Mouse (Mus musculus) cerebellum, postnatal 25 days (tissue): ENCODE measurements at regions not wholly inside any gene's neighbourhood (a gene's known extent, or its start where the extent isn't known, plus 50 kb on each side); places are given as distances from the start of the nearest gene placed in this dataset.

Experiments
- DNase-seq, 2 experiments: peaks; one replicate each; pipeline ENCODE4 v3.0.0; 2021; ENCODE audit warnings: mixed read lengths in 2 of 2

DNA sequence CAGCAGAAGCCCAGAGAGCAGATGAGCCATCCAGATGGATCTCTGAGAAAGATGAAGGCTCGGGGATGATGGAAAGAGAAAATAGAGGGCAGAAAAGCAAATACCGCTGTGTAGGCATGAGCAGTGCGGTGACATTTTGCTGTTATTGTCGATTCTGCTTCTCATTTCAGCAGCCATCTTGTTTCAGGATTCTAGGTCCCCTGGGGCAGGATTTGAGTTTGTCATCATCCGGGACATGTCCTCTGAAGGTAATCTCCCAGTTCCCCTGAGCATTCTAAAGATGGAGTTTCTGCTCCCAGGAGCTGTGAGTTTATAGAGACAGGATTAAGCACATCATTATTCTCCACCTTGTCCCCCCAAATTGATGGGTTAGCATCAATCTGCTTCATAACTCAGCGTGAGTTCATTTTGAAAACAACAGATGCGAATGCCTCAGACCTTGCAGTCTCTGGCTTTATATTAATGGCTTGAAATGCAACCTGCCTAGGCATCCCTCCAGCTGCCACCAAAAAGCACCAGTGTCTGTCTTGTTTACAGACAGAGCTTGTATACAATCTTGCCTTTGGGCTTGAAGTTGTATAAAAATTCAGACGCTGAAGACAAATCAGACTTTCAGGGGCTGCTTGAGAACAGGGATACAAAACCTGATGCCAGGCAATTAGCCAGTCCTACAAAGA, 128.6 kb upstream of the Foxa2 start:
- DNase-seq: no peak

DNA sequence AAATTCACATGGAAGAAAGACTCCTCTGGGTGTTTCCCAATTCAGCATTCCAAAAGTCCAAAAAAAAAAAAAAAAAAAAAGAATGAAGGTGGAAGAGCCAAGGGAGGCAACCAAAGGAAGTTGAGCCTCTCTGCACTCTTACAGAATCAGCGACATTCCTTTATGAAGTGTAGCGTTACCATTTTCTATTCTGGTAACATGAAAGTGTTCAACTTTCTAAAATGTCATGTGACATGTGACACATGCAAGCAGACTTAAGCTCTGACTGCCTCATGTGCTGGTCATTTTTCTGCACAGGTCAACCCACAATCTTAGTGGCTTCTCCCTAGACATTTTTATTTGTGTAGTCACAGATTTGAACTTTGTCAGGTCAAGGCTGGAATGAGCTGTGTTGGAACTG, 133.5 kb upstream of the Foxa2 start:
- no peak for DNase-seq

GRCm38 (mm10) chr2:148181518-148181917, 134.7 kb upstream of the Foxa2 start:
- DNase-seq: no peak

DNA sequence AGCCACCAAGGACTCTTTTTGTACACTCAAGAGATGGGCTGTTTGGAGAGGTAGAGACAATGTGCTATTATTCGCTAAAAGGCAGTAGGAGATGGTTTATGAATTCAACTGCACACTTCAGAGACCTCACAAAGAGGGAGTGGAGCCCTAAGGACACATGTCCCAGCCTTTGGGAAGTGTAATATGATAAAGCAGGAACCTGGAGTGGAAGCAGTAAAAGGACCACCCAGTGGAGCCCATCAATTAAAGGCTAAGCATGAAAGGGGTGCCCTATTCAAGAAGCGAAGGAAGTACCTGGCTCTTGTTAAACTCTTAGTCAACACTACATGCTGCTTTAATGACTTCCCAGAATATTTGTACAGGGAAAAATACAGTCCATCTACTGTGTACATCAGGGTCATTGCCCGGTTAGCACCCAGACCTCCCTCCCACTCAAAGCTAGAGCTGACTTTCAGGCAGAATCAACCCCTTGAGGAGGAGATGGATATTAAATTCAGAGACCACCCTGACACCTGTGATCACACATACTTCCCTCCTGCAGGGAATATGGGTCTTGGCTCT, 135.8 kb upstream of the Foxa2 start:
- DNase-seq: no peak

DNA sequence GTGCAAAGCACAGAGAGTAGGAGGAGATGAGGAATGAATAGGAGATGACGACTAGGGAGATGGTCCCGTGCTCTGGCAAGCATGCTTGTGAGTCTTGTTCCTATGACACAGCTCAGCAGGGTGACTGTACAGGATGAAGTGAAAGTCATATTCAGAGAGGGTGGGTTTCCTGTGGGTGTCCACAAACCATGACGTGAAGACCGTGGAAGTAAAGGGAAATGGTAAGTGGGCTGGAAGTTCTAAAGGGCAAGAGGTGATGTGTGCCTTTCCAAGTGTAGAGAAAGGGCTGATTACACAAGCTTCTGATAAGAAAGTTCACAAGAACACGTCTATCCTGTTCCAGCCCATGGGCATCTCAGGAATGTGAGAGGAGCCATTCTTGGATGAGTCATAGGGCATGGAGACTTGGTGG, 138.0 kb upstream of the Foxa2 start:
- DNase-seq: no peak

- no peak for DNase-seq
These were observed 139.7 kb upstream of the Foxa2 start for GRCm38 (mm10) chr2:148186363-148186991.

DNA sequence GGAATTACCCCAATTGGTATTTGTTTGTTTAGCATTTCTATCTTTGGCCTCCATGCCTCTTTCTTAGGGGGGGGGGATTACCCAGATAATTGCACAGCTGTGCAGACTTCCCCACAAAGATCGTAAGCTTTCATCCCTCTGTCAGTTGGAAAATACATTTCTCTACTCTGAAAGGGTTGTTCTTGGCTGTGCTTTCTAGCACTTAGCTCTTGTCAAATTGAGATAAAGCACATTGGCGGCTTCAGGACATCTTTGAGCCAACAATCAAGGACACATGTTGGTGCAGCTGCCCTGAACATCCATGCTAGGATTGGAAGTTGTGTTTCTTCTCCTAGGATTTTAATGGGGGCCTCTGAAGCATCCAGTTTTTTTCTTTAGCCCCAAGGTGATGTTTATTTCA, 142.1 kb upstream of the Foxa2 start:
- DNase-seq: no peak

- DNase-seq: no peak
These were observed 142.5 kb upstream of the Foxa2 start for GRCm38 (mm10) chr2:148189287-148189686.

GRCm38 (mm10) chr2:148192946-148193345, 146.2 kb upstream of the Foxa2 start:
- DNase-seq: no peak

- no peak for DNase-seq
These were observed 150.7 kb upstream of the Foxa2 start for GRCm38 (mm10) chr2:148197375-148198015.

GRCm38 (mm10) chr2:148206633-148207032, 159.9 kb upstream of the Foxa2 start:
- DNase-seq: no peak

GRCm38 (mm10) chr2:148210813-148211212, 164.0 kb upstream of the Foxa2 start:
- DNase-seq: no peak

DNA sequence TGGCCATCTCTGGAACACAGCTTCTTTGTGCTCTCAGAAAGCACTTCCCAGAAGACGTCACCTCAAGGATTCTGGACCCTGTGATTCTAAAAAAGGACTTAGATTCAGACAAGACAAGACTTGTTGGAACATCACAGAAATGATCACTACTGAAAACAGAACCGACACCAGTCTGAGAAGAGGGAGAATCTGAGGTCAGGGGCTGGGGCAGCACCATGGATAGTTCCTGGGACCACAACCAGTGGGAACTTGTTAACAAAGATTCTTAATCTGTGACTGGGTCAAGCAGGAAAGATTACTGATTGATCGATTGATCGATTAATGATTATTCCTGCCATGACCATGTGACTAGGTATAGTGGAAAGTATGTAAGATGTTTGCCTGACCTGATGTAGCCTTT, 170.4 kb upstream of the Foxa2 start:
- DNase-seq: no peak

- DNase-seq: no peak
These were observed 161.3 kb upstream of the Sstr4 start for GRCm38 (mm10) chr2:148233691-148234300.

GRCm38 (mm10) chr2:148237121-148237520, 158.0 kb upstream of the Sstr4 start:
- no peak for DNase-seq

- no peak for DNase-seq
These were observed 156.1 kb upstream of the Sstr4 start for GRCm38 (mm10) chr2:148239046-148239445.

- DNase-seq: no peak
These were observed 152.9 kb upstream of the Sstr4 start for GRCm38 (mm10) chr2:148242242-148242641.

DNA sequence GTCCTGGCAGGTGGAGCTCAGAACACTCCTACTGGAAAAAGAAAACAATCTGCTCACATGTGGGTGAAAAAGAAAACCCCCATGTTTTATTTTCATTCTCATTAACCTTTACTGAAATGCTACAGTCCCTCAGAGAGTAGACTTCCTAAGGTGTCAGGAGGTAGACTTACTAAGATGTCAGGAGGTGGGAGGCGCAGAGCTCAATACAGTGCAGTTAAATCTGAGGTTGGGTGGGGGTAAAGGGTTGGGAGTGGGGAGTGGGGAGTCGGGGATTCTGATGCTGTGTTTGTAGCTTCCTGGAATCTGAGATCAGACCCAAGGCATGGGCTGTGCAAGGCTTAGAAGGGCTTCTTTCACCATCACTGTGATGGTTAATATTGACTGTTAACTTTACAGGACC, 149.6 kb upstream of the Sstr4 start:
- DNase-seq: no peak

- DNase-seq: no peak
These were observed 144.2 kb upstream of the Sstr4 start for GRCm38 (mm10) chr2:148250902-148251301.

- no peak for DNase-seq
These were observed 139.5 kb upstream of the Sstr4 start for GRCm38 (mm10) chr2:148255662-148256061.

- DNase-seq: no peak
These were observed 130.9 kb upstream of the Sstr4 start for GRCm38 (mm10) chr2:148264111-148264730.

- DNase-seq: no peak
These were observed 115.9 kb upstream of the Sstr4 start for GRCm38 (mm10) chr2:148279200-148279599.

- DNase-seq: no peak
These were observed 104.8 kb upstream of the Sstr4 start for GRCm38 (mm10) chr2:148290326-148290725.
